Mouse (Mus musculus): ENCODE measurements around the gene Scgb3a1. TPM values are rescaled to one million over a fixed set of nuclear protein-coding genes. Genes with fewer than 3 reads are reported as not detected.

Gene Scgb3a1
- polyA plus RNA-seq, 1 experiment: not detected

DNA sequence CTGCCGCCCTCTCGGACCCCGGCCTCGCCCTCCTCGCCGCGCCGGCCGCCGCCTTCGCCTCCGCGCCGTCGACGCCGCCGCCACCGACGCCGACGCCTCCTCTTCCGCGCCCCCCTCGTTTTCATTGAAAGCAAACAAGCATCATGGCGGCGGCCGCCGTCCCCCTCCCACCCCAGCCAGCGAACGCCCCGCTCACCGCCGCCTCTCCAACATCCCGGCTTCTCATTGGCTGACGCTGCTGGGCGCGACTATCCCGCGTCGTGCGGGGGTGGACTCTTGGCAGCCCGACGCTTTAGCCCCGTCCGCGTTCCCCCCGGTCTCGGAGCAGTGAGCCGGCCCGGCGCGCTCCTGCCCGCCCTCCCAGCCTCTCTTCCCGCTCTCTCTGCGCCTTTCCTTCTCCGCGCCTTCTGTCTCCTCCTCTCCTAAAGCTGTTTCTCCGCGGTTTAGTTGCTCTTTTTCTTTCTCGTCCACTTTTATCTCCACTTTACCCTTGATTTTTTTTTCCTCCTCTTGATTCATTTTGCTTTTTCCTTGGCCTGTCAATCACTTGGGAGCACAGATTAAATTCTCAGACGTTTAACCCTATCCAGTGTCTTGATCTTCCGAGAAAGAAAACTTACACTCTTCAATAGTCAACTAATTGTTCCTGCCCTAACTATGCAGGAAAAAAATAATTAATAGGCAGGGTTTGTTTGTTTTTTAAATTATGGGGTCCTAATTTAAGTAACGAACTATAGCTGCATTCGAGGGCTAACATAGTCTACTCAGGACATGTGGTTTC is 49.3 kb downstream of the Scgb3a1 start, which contains the start of gene Cnot6:
Gene Cnot6, minus strand, starts transcription at position 169 of the 781 bp plus-strand sequence.
- TF ChIP-seq POLR2A (IDR thresholded peaks at IDR 0.05; ENCODE audit: extremely low read depth, insufficient read depth, low read length) (peak; percentile 22; the same call in 1 of the 2 replicates), CTCF (IDR thresholded peaks at IDR 0.05; ENCODE audit: extremely low read depth, insufficient read depth, low read length) (no peak)
- Histone ChIP-seq H3K4me1 (ENCODE audit: control insufficient read depth, insufficient read depth, low read length) (peaks cover 1% of the 10 kb centered on the region; the same call in 1 of the 2 replicates), H3K4me3 (ENCODE audit: insufficient read depth, low read length) (peak within 1 kb of the TSS; percentile 89), H3K27ac (ENCODE audit: insufficient read depth, low read length) (peak within 1 kb of the TSS; percentile 93)

GRCm38 (mm10) chr11:49713336-49714334 is 50.2 kb downstream of the Scgb3a1 start:
- TF ChIP-seq POLR2A (IDR thresholded peaks at IDR 0.05; ENCODE audit: extremely low read depth, insufficient read depth, low read length): no peak
- TF ChIP-seq CTCF (IDR thresholded peaks at IDR 0.05; ENCODE audit: extremely low read depth, insufficient read depth, low read length): no peak
- Histone ChIP-seq H3K4me1 (ENCODE audit: control insufficient read depth, insufficient read depth, low read length) (no peaks in the 10 kb centered on the region; the same call in 1 of the 2 replicates), H3K4me3 (ENCODE audit: insufficient read depth, low read length) (peak overlapping the region; percentile 89; the same call in 1 of the 2 replicates), H3K27ac (ENCODE audit: insufficient read depth, low read length) (no peak overlapping the region)

Other genes starting within 250 kb of the Scgb3a1 start
- not detected in 2 replicates for gene Olfr1389, start 240.5 kb upstream of the Scgb3a1 start, polyA plus RNA-seq (2012; rRNA removed)
- 0.09 and 0.13 TPM in 2 replicates for gene Olfr1388, start 227.0 kb upstream of the Scgb3a1 start, polyA plus RNA-seq (2012; rRNA removed)
- not detected in 2 replicates for gene Olfr1387, start 208.3 kb upstream of the Scgb3a1 start, polyA plus RNA-seq (2012; rRNA removed)
- not detected in 2 replicates for gene Olfr1386, start 198.6 kb upstream of the Scgb3a1 start, polyA plus RNA-seq (2012; rRNA removed)
- not detected in 2 replicates for gene Olfr1385, start 174.5 kb upstream of the Scgb3a1 start, polyA plus RNA-seq (2012; rRNA removed)
- not detected in 2 replicates for gene Olfr1384, start 156.9 kb upstream of the Scgb3a1 start, polyA plus RNA-seq (2012; rRNA removed)
- not detected in 2 replicates for gene Olfr1383, start 144.0 kb upstream of the Scgb3a1 start, polyA plus RNA-seq (2012; rRNA removed)
- not detected in 2 replicates for gene Olfr1382, start 135.4 kb upstream of the Scgb3a1 start, polyA plus RNA-seq (2012; rRNA removed)
- gene Olfr1381, start 120.2 kb upstream of the Scgb3a1 start, polyA plus RNA-seq (2012; rRNA removed): not detected in 2 replicates
- gene Olfr1380, start 106.7 kb upstream of the Scgb3a1 start, polyA plus RNA-seq (2012; rRNA removed): not detected in 2 replicates
- gene Flt4, start 54.3 kb upstream of the Scgb3a1 start, polyA plus RNA-seq (2012; rRNA removed): 1.9 and 2.1 TPM in 2 replicates
- 24.4 and 27.4 TPM in 2 replicates for gene Cnot6, start 49.1 kb downstream of the Scgb3a1 start, polyA plus RNA-seq (2012; rRNA removed)
- gene Gfpt2, start 130.6 kb downstream of the Scgb3a1 start, polyA plus RNA-seq (2012; rRNA removed): 10.9 and 11.4 TPM in 2 replicates
- gene Mapk9, start 183.1 kb downstream of the Scgb3a1 start, polyA plus RNA-seq (2012; rRNA removed): 130 and 131 TPM in 2 replicates
- gene Rasgef1c, start 238.2 kb downstream of the Scgb3a1 start, polyA plus RNA-seq (2012; rRNA removed): 38.6 and 38.8 TPM in 2 replicates